ENCODE assay signal across 33 mouse cellular contexts in genomic region chr5:23421440-23421839, GRCm38 (mm10).
"Had no signal": no experiment of that assay in that cellular context is flagged by ENCODE, and none has a peak within 500 bp of the region (broad histone marks: within the 10 kb centered on the region; RNA-seq: fewer than 3 reads in every experiment).

No protein-coding gene starts in this region.

- H3K9ac ChIP-seq: heart, embryonic 12.5 days; heart, embryonic 13.5 days; heart, embryonic 15.5 days; hindbrain, embryonic 12.5 days; hindbrain, embryonic 13.5 days; hindbrain, embryonic 14.5 days; hindbrain, embryonic 15.5 days; intestine, embryonic 15.5 days; kidney, embryonic 15.5 days had no signal

- H3K36me3 ChIP-seq: intestine, embryonic 15.5 days had no signal

- DNase-seq: heart, postnatal 14 days; heart, postnatal 36 days; heart, postnatal 4 days; kidney, adult 11 months; kidney, adult 18-20 months; kidney, adult 2 months; kidney, adult 8-10 months; kidney, adult 9 months; kidney, postnatal 10 days; kidney, postnatal 14 days; kidney, postnatal 25 days; kidney, postnatal 36 days; kidney, postnatal 4 days; layer of hippocampus, adult 9-11 months; layer of hippocampus, postnatal 36 days had no signal

- ATAC-seq: hindbrain, embryonic 16.5 days; hindbrain, postnatal 0 days; inflammation-experienced regulatory T-cells, adult 6 months; intestine, embryonic 15.5 days; intestine, postnatal 0 days had no signal

- H3K9me3 ChIP-seq: heart, embryonic 10.5 days; heart, embryonic 12.5 days; heart, embryonic 13.5 days; heart, embryonic 15.5 days; hindbrain, embryonic 10.5 days; hindbrain, embryonic 12.5 days; hindbrain, embryonic 13.5 days; hindbrain, embryonic 15.5 days; intestine, embryonic 15.5 days; kidney, embryonic 15.5 days had no signal

- H3K27me3 ChIP-seq: heart, embryonic 12.5 days; heart, embryonic 13.5 days; heart, embryonic 15.5 days; hindbrain, embryonic 12.5 days; hindbrain, embryonic 13.5 days; hindbrain, embryonic 15.5 days; intestine, embryonic 15.5 days; kidney, embryonic 15.5 days had no signal

- H3K27ac ChIP-seq: heart, embryonic 10.5 days; heart, embryonic 13.5 days; hindbrain, embryonic 10.5 days; hindbrain, embryonic 12.5 days; hindbrain, embryonic 13.5 days; hindbrain, embryonic 14.5 days; hindbrain, embryonic 15.5 days; hindbrain, postnatal 0 days; intestine, embryonic 15.5 days; kidney, embryonic 15.5 days; layer of hippocampus, adult 2 months; left cerebral cortex, adult 2 months had no signal

- H3K4me3 ChIP-seq: heart, embryonic 10.5 days; heart, embryonic 12.5 days; heart, embryonic 13.5 days; heart, embryonic 15.5 days; hindbrain, embryonic 10.5 days; hindbrain, embryonic 12.5 days; hindbrain, embryonic 13.5 days; hindbrain, embryonic 15.5 days; intestine, embryonic 15.5 days; kidney, embryonic 15.5 days; layer of hippocampus, adult 2 months; left cerebral cortex, adult 2 months had no signal

- H3K4me2 ChIP-seq: heart, embryonic 11.5 days; heart, embryonic 12.5 days; heart, embryonic 13.5 days; heart, embryonic 15.5 days; hindbrain, embryonic 12.5 days; hindbrain, embryonic 13.5 days; hindbrain, embryonic 14.5 days; hindbrain, embryonic 15.5 days; intestine, embryonic 15.5 days; kidney, embryonic 15.5 days had no signal
